Mouse (Mus musculus): ENCODE results near the gene H2afb3.

GRCm38 (mm10) chrX:120290900-120291280 is 22.0 kb downstream of the H2afb3 start:
- TF ChIP-seq CTCF (IDR thresholded peaks at IDR 0.05; ENCODE audit: low read depth) (no peak), EP300 (IDR thresholded peaks at IDR 0.05; ENCODE audit: low read depth) (no peak)

Measured in heart, postnatal 0 days (tissue).